Mouse (Mus musculus) ovary, postnatal 14 days (tissue): ENCODE results near the gene Tle4.

ENCODE experiments used
- DNase-seq: peaks from one replicate; pipeline ENCODE4 v3.0.0; 2022; ENCODE audit warnings: low spot score

Tle4 gene

GRCm38 (mm10) chr19:14590154-14590553, 7.7 kb downstream of the Tle4 start:
- DNase-seq = no peak

- DNase-seq = no peak
Measured at GRCm38 (mm10) chr19:14588221-14589123, 9.4 kb downstream of the Tle4 start.

GRCm38 (mm10) chr19:14586171-14586570, 11.7 kb downstream of the Tle4 start:
- no peak for DNase-seq

GRCm38 (mm10) chr19:14585731-14586130, 12.1 kb downstream of the Tle4 start:
- no peak for DNase-seq

- no peak for DNase-seq
Measured at GRCm38 (mm10) chr19:14585235-14585634, 12.6 kb downstream of the Tle4 start.

GRCm38 (mm10) chr19:14578698-14579097, 19.2 kb downstream of the Tle4 start:
- DNase-seq = no peak

GRCm38 (mm10) chr19:14578016-14578415, 19.8 kb downstream of the Tle4 start:
- no peak for DNase-seq

GRCm38 (mm10) chr19:14576311-14576710, 21.5 kb downstream of the Tle4 start:
- DNase-seq = no peak

GRCm38 (mm10) chr19:14568879-14569278, 29.0 kb downstream of the Tle4 start:
- DNase-seq = no peak

GRCm38 (mm10) chr19:14567081-14567480, 30.8 kb downstream of the Tle4 start:
- DNase-seq = no peak

- no peak for DNase-seq
Measured at GRCm38 (mm10) chr19:14566564-14567021, 31.3 kb downstream of the Tle4 start.

GRCm38 (mm10) chr19:14565424-14566069, 32.3 kb downstream of the Tle4 start:
- no peak for DNase-seq

GRCm38 (mm10) chr19:14563273-14563959, 34.4 kb downstream of the Tle4 start:
- no peak for DNase-seq

- DNase-seq = no peak
Measured at GRCm38 (mm10) chr19:14547871-14548270, 50.0 kb downstream of the Tle4 start.

GRCm38 (mm10) chr19:14547133-14547842, 50.6 kb downstream of the Tle4 start:
- DNase-seq = no peak

GRCm38 (mm10) chr19:14545485-14545884, 52.4 kb downstream of the Tle4 start:
- DNase-seq = no peak

GRCm38 (mm10) chr19:14543305-14543704, 54.5 kb downstream of the Tle4 start:
- no peak for DNase-seq

- DNase-seq = no peak
Measured at GRCm38 (mm10) chr19:14540678-14541077, 57.2 kb downstream of the Tle4 start.

GRCm38 (mm10) chr19:14536676-14537075, 61.2 kb downstream of the Tle4 start:
- no peak for DNase-seq

- DNase-seq = no peak
Measured at GRCm38 (mm10) chr19:14534447-14534846, 63.4 kb downstream of the Tle4 start.

GRCm38 (mm10) chr19:14532861-14533260, 65.0 kb downstream of the Tle4 start:
- DNase-seq = no peak
